Mouse (Mus musculus) small intestine, adult 2 months (tissue): ENCODE results near the gene Copb2. TPM values are rescaled to one million over a fixed set of nuclear protein-coding genes. Genes with fewer than 3 reads are reported as not detected.

ENCODE experiments used
- H3K27ac ChIP-seq: fragments of 200-500 bp; 2 replicates; pipeline ENCODE4 v1.5.1; 2012; ENCODE audit warnings: low read depth, low read length, control low read depth, inconsistent platforms; ENCODE audit not compliant: insufficient read depth
- H3K27me3 ChIP-seq: fragments of 200-500 bp; 2 replicates; pipeline ENCODE4 v1.6.1; 2012; ENCODE audit warnings: mild to moderate bottlenecking, moderate library complexity, low read length, inconsistent platforms; ENCODE audit not compliant: control insufficient read depth, insufficient read depth
- H3K36me3 ChIP-seq: fragments of 200-500 bp; 2 replicates; pipeline ENCODE4 v1.6.1; 2012; ENCODE audit warnings: mild to moderate bottlenecking, low read length, control low read depth, inconsistent platforms; ENCODE audit not compliant: control insufficient read depth, insufficient read depth
- H3K4me1 ChIP-seq: fragments of 200-500 bp; 2 replicates; pipeline ENCODE4 v1.6.1; 2012; ENCODE audit warnings: low read length, inconsistent platforms, mixed read lengths; ENCODE audit not compliant: control insufficient read depth, insufficient read depth, insufficient read length
- H3K4me3 ChIP-seq: fragments of 200-500 bp; 2 replicates; pipeline ENCODE4 v1.5.1; 2012; ENCODE audit warnings: low read depth, mild to moderate bottlenecking, control low read depth, inconsistent platforms, low read length, moderate library complexity
- CTCF ChIP-seq: fragments of 200-500 bp; IDR thresholded peaks from 2 replicates; pipeline ENCODE4 v1.5.1; 2012; ENCODE audit warnings: low read depth, mild to moderate bottlenecking, control low read depth, inconsistent platforms, low read length, moderate library complexity, mixed read lengths; ENCODE audit not compliant: insufficient replicate concordance, insufficient read length; ENCODE audit errors: extremely low read depth
- POLR2A ChIP-seq: fragments of 200-500 bp; IDR thresholded peaks from 2 replicates; pipeline ENCODE4 v1.6.1; 2012; ENCODE audit warnings: low read depth, mild to moderate bottlenecking, control low read depth, inconsistent platforms, low read length, moderate library complexity
- WGBS: fragments of 180-500 bp; shearing (Covaris S2); methylation state at CpG from one replicate; pipeline ENCODE4 v1.1.7; 2018; 5-methylcytosine and 5-hydroxymethylcytosine counted together
- polyA plus RNA-seq: library from polyadenylated mRNA; depleted of rRNA; stranded (reverse); fragments of >200 nt; gene quantifications from 2 replicates; pipeline ENCODE4 v1.2.3, GENCODE M21; 2012; rRNA removed

The Copb2 gene
- 12.1 and 25.5 TPM in 2 replicates for polyA plus RNA-seq

DNA sequence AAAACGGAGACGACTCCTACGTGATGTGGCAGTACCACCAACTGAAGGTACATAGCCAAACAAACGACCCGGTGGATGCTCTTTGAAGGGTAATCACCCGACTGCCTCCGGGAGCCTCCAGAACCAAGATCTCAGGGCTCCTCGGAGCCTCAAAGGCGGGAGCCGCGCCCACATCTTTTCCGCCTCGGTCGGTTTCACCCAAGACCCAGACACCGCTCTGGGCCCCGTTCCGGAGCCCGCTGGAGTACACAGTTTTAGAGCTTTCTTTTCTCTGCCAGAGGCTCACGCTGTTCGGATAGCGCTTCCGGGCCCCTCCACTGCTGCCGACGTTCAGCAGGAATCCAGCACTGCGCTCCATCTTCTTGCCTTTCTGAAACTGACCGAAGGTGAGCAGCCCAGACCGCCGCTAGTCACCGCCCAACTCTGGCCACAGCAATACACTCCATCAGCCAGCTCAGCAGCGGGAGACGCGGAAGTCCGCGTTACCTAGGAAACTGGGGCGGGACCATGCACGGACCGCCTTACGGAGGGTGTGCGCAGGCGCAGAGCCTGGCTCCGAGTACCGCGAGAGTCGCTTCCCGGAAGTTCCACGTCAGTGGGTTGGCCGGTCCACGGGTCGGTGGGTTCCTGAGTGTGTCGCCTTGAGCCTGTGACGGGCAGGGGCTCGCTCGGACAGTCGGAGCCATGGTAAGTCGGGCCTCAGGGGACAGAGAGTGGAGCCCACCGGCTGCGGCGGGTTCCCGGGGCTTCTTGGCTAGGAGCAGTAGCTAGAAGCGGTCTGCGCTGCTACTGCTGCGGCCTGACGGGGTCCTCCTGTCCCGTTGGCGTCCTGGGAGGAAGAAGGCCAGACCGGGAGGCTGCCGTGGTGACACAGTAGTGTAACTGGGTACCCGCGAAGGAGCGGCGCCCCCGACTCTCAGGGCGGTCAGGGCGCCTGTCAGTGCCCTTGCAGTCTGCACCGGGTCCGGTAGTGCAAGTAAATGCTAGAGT, at the start of gene Copb2:
Gene Copb2, plus strand, starts transcription at position 585 of the 990 bp plus-strand sequence.
- Histone ChIP-seq H3K4me3 (peak within 1 kb of the TSS; percentile 91), H3K4me1 (peaks cover 6% of the 10 kb centered on the region; the same call in 1 of the 2 replicates), H3K36me3 (peaks cover 7% of the 10 kb centered on the region), H3K27me3 (no peaks in the 10 kb centered on the region), H3K27ac (peak within 1 kb of the TSS; percentile 73)
- TF ChIP-seq CTCF (0 out of 2 replicates have a peak, but pooled peaks have one; percentile 19), POLR2A (peak; percentile 94)
- WGBS, result under 1% methylated on average over 76 of the region's 76 CpGs

DNA sequence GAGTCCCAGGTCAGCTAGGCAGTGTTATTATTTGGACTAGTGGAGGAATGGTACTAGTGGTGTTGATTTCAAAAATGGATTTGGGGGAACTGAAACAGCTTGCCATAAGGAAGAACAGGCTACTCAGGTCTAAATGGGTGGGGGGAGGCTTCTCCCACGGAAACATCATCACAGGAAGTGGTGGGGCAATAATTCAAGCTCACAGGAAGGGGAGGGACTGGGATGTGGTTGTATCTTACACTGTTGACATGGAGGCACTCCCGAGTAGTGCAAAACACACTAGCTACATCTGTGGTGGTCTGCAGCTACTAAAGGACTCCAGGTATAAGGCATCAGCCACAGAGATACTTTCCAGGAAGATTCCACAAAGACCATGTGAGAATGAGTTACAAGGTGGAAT, 39.6 kb upstream of the Copb2 start:
- Histone ChIP-seq H3K27ac (no peak overlapping the region), H3K27me3 (no peaks in the 10 kb centered on the region), H3K4me3 (no peak overlapping the region), H3K36me3 (no peaks in the 10 kb centered on the region; the same call in 1 of the 2 replicates), H3K4me1 (no peaks in the 10 kb centered on the region)
- 75% methylated on average over 2 of the region's 2 CpGs for WGBS
- no peak for TF ChIP-seq POLR2A
- no peak for TF ChIP-seq CTCF

DNA sequence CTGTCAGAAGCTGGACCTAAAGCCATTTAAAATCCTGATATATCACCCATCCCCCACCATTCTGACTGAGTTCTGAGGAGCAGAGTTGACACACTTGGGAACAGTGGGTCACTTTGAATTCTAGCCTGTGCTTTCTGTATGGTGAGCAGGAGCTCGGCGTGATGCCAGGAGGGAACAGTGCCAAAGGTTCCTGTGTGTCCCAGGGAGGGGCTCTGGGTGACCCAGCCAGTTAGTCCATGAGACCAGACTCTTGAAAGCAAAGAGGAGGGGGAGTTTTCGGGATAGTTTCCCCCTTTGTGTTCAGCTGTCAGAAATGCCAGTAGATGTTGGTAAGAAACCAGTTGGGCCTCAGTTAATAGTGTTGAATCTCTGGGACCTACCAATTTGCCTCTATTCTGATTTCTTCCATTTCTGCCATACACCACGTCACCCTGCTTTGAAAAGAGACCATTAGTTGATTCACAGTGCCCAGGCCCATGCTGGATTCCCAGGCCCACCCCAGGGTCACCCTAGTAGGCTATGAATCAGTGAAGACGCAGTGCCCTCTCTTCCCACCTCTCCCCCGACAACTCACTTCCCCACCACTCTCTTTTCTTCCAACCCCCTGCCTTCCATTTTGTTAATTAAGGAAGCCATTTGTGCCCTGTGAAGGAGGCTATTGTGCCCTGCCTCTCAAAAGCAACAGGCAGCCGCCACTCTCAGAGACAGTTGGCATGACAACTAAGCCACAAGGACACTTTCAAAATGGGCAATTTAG, 38.6 kb upstream of the Copb2 start:
- H3K36me3 ChIP-seq, result no peaks in the 10 kb centered on the region
- H3K27me3 ChIP-seq, result no peaks in the 10 kb centered on the region
- H3K4me1 ChIP-seq, result no peaks in the 10 kb centered on the region
- TF ChIP-seq POLR2A, result no peak
- TF ChIP-seq CTCF, result no peak
- WGBS, result 68% methylated on average over 7 of the region's 7 CpGs
- no peak overlapping the region for H3K27ac ChIP-seq
- H3K4me3 ChIP-seq, result no peak overlapping the region

DNA sequence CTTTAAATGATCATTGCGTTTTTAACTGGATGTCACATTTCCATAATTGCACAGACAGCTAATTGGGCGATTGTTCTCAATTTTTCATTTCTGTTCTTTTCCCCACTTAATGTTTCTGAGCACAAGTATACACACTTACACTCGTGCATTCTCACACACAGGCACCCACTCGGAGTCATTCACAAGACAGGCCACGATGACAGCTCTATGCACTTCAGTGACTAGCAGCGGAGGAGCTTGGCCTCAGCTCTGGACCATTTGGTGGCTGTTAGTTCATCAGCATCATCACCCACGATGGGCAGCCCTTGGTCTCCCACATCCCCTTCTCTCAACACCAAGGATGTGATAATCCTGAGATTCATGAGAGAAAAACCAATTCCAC, 38.0 kb upstream of the Copb2 start:
- Histone ChIP-seq H3K27ac (no peak overlapping the region), H3K4me3 (no peak overlapping the region), H3K4me1 (no peaks in the 10 kb centered on the region), H3K36me3 (no peaks in the 10 kb centered on the region), H3K27me3 (no peaks in the 10 kb centered on the region)
- TF ChIP-seq POLR2A (no peak), CTCF (no peak)
- 85% methylated on average over 7 of the region's 7 CpGs for WGBS

DNA sequence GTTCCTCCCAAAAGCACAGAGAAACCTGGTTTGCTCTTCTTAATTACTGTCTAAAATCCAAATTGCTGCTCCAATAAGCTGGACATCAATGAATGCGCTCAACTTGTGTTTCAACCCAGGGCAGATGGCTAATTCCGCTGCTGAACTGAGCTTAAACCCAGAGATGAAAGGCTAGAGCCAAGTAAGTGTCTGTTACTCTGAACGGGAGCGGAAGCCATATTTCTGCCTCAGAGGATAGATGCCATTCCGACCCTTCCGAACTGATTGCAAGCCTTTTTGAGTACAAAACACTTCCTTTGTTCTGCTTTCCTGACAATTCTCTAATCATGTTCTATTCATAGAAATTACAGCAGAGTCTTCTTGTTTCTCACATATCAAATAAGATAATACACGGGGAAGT, 36.3 kb upstream of the Copb2 start:
- no peaks in the 10 kb centered on the region for H3K36me3 ChIP-seq
- 91% methylated on average over 7 of the region's 7 CpGs for whole genome bisulfite sequencing
- H3K27ac ChIP-seq, result no peak overlapping the region
- no peaks in the 10 kb centered on the region for H3K27me3 ChIP-seq
- no peak overlapping the region for H3K4me3 ChIP-seq
- H3K4me1 ChIP-seq, result peaks cover 3% of the 10 kb centered on the region; the same call in 1 of the 2 replicates
- no peak for TF ChIP-seq POLR2A
- no peak for TF ChIP-seq CTCF

DNA sequence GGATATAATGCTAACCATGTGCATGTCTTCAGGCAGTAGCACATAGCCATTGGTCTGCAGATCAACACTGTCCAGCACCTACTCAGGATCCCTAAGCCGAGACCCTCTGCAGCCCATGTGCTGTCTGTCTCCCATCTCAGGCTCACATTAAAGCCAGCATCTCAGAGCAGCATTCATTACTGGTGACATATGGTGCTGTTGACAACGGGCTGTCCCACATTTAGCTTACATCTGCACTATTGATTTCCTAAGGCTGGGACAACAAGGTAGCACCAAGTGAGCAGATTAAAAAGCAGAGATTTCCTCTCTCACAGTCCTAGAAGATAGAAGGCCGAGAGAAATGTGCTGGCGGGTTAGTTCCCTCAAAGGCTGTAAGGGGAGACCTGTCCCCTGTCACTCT, 33.7 kb upstream of the Copb2 start:
- 85% methylated on average over 4 of the region's 4 CpGs for WGBS
- H3K27me3 ChIP-seq, result no peaks in the 10 kb centered on the region
- no peak for TF ChIP-seq POLR2A
- TF ChIP-seq CTCF, result no peak
- H3K36me3 ChIP-seq, result no peaks in the 10 kb centered on the region
- H3K4me3 ChIP-seq, result no peak overlapping the region
- peaks cover 3% of the 10 kb centered on the region; the same call in 1 of the 2 replicates for H3K4me1 ChIP-seq
- no peak overlapping the region for H3K27ac ChIP-seq

DNA sequence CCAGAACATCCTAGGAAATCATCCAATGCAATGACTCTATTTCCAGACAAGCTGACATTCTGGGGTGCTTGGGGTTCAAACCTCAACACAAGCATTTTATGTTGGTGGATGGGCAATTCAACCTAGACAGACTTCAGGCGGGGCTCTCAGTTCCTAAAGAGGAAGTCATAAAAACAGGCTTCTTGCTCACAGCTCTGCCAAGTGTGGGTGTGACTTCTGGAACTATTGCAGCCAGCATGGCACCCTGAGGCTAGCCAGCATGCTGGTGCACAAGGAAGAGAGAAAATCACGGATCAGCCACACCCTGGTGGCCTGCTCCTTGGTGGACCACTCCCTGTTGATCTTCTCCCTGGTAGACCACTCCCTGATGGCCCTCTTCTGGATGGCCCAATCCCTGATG, 32.5 kb upstream of the Copb2 start:
- no peak overlapping the region for H3K27ac ChIP-seq
- H3K27me3 ChIP-seq, result no peaks in the 10 kb centered on the region
- 10% methylated on average over 2 of the region's 2 CpGs for WGBS
- peaks cover 3% of the 10 kb centered on the region; the same call in 1 of the 2 replicates for H3K4me1 ChIP-seq
- H3K36me3 ChIP-seq, result no peaks in the 10 kb centered on the region
- TF ChIP-seq CTCF (no peak), POLR2A (no peak)
- H3K4me3 ChIP-seq, result no peak overlapping the region
